In the genomic region with DNA sequence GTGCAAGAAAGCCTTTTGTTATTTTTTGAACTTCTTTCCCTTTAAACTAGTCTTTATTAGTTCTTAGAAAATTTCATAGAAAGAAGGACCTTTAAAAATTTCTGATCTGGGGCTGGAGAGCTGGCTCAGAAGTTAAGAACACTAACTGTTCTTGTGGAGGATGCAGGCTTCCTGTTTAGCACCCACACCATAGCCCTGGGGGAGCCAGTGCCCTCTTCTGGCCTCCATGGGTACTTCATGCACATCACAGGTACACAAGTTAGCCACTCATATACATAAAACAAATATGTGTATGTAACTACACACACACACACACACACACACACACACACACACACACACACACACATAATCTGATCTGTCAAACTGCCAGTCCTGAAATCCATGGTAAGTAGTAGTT, we compare ENCODE assay signal across 8 mouse cellular contexts. TPM values are rescaled to one million over a fixed set of nuclear protein-coding genes. Genes with fewer than 3 reads are reported as not detected.
DNase-seq lines count a peak whose midpoint lies in the region; ATAC-seq and TF ChIP-seq lines count a peak whose summit lies in the region.

No protein-coding gene starts in this region.

- no peak for ATAC-seq in liver, embryonic 11.5 days (replicated peaks; ENCODE audit: low FRiP score)
- ATAC-seq in megakaryocyte, adult 5-6 weeks (ENCODE audit: poor library complexity, severe bottlenecking) = peak; percentile 92

- TF ChIP-seq CTCF in cerebellum, adult 2 months (IDR thresholded peaks at IDR 0.05; ENCODE audit: borderline replicate concordance, insufficient read depth, low read depth, low read length) = peak; percentile 59; the same call in 1 of the 2 replicates
- TF ChIP-seq CTCF in liver, adult 2 months (IDR thresholded peaks at IDR 0.05; ENCODE audit: low read depth, low read length) = peak; percentile 79

- H3K4me3 ChIP-seq in cerebellum, adult 2 months (replicated peaks; ENCODE audit: insufficient read depth, low read depth, low read length) = no peak overlapping the region
- H3K4me3 ChIP-seq in liver, adult 2 months (ENCODE audit: insufficient read depth, low read depth, low read length) = no peak overlapping the region
- H3K4me3 ChIP-seq in liver, embryonic 11.5 days (ENCODE audit: low read depth, low read length) = no peak overlapping the region

- H3K4me1 ChIP-seq in cerebellum, adult 2 months (ENCODE audit: control insufficient read depth, insufficient read depth, low read length) = no peaks in the 10 kb centered on the region
- H3K4me1 ChIP-seq in liver, adult 2 months (ENCODE audit: control insufficient read depth, insufficient read depth, low read length) = no peaks in the 10 kb centered on the region
- H3K4me1 ChIP-seq in liver, embryonic 11.5 days (replicated peaks; ENCODE audit: control insufficient read depth, insufficient read depth, low read length) = no peaks in the 10 kb centered on the region

- TF ChIP-seq POLR2A in cerebellum, adult 2 months (IDR thresholded peaks at IDR 0.05; ENCODE audit: borderline replicate concordance, insufficient read depth, low read length) = no peak
- TF ChIP-seq POLR2A in liver, adult 2 months (IDR thresholded peaks at IDR 0.05; ENCODE audit: extremely low read depth, insufficient read depth, low read length) = no peak

- DNase-seq in cerebellum, adult 2 months = peak; percentile 27 to 39
- no peak for DNase-seq in cerebellum, adult 9-10 months
- DNase-seq in liver, adult 2 months (ENCODE audit: extremely low read depth, low read depth, low spot score) = peak; percentile 18
- DNase-seq in liver, embryonic 11.5 days (ENCODE audit: low spot score) = no peak
- peak; percentile 49 for DNase-seq in brain, adult 2 months (ENCODE audit: low read depth, low spot score)
- DNase-seq in heart, postnatal 4 days = peak; percentile 68
- DNase-seq in yolk sac, embryonic 10.5 days (ENCODE audit: low spot score) = no peak

- no peaks in the 10 kb centered on the region for H3K9me3 ChIP-seq in liver, embryonic 11.5 days (ENCODE audit: control insufficient read depth, low read length)

- H3K27ac ChIP-seq in cerebellum, adult 2 months (ENCODE audit: insufficient read depth, low read length) = no peak overlapping the region
- no peak overlapping the region for H3K27ac ChIP-seq in liver, adult 2 months (replicated peaks; ENCODE audit: insufficient read depth, low read depth, low read length)
- no peak overlapping the region for H3K27ac ChIP-seq in liver, embryonic 11.5 days (ENCODE audit: low read depth, low read length)

- H3K36me3 ChIP-seq in liver, adult 2 months (ENCODE audit: control insufficient read depth, insufficient read depth, low read length) = peaks cover 10% of the 10 kb centered on the region
- peaks cover 3% of the 10 kb centered on the region for H3K36me3 ChIP-seq in liver, embryonic 11.5 days (ENCODE audit: control insufficient read depth, insufficient read depth, low read length)

- no peaks in the 10 kb centered on the region for H3K27me3 ChIP-seq in cerebellum, adult 2 months (ENCODE audit: control insufficient read depth, insufficient read depth, low read length)
- H3K27me3 ChIP-seq in liver, adult 2 months (ENCODE audit: control insufficient read depth, insufficient read depth, low read length) = no peaks in the 10 kb centered on the region
- no peaks in the 10 kb centered on the region for H3K27me3 ChIP-seq in liver, embryonic 11.5 days (replicated peaks; ENCODE audit: control insufficient read depth, insufficient read depth, low read length)

- no peak overlapping the region for H3K9ac ChIP-seq in liver, adult 2 months (ENCODE audit: low read depth, low read length)
- H3K9ac ChIP-seq in liver, embryonic 11.5 days (ENCODE audit: low read depth, low read length) = no peak overlapping the region

- H3K79me2 ChIP-seq in liver, adult 2 months (ENCODE audit: control insufficient read depth, insufficient read depth, low read length) = no peaks in the 10 kb centered on the region

- no peak overlapping the region for H3K4me2 ChIP-seq in liver, embryonic 11.5 days

RNA-seq across cellular contexts. Expression of gene Syt16, which starts 7.9 kb away (rescaled TPM):
- polyA plus RNA-seq in cerebellum, adult 2 months (2012; rRNA removed) = 5.5 TPM in 2 replicates
- total RNA-seq in liver, adult 2 months (2014; rRNA removed) = 0.07 TPM in 1 of 2 replicates, not detected in the other
- polyA plus RNA-seq in liver, adult 2 months (2012; rRNA removed) = not detected in 2 replicates
- 0.27 and 0.53 TPM in 2 replicates for polyA plus RNA-seq in liver, embryonic 11.5 days (2014; fragmentation: Nextera tagmentation; extraction: Ambion mirVana)
- under 1 TPM in 1 of 2 experiments, not detected in 1; 0.05 TPM for total RNA-seq in heart, postnatal 4 days (2021)
- total RNA-seq in megakaryocyte, adult 5-6 weeks (2015) = not detected in 2 replicates
- total RNA-seq in megakaryocyte, adult 5-6 weeks (2017) = not detected in 2 replicates

RNA-seq across cellular contexts. Expression of gene Snapc1, which starts 25.3 kb away (rescaled TPM):
- 33.4 and 35.2 TPM in 2 replicates for polyA plus RNA-seq in cerebellum, adult 2 months (2012; rRNA removed)
- 3.0 and 4.4 TPM in 2 replicates for total RNA-seq in liver, adult 2 months (2014; rRNA removed)
- polyA plus RNA-seq in liver, adult 2 months (2012; rRNA removed) = 5.4 and 6.0 TPM in 2 replicates
- polyA plus RNA-seq in liver, embryonic 11.5 days (2014; fragmentation: Nextera tagmentation; extraction: Ambion mirVana) = 13.6 and 15.1 TPM in 2 replicates
- 10 to 100 TPM; 10.7 to 11.2 TPM for total RNA-seq in heart, postnatal 4 days (2021)
- total RNA-seq in megakaryocyte, adult 5-6 weeks (2015) = 5.9 and 7.3 TPM in 2 replicates
- total RNA-seq in megakaryocyte, adult 5-6 weeks (2017) = 10.1 and 23.8 TPM in 2 replicates

RNA-seq across cellular contexts. Expression of gene Gm49321, which starts 52.1 kb away (rescaled TPM):
- not detected in 2 replicates for polyA plus RNA-seq in cerebellum, adult 2 months (2012; rRNA removed)
- not detected in 2 replicates for total RNA-seq in liver, adult 2 months (2014; rRNA removed)
- not detected in 2 replicates for polyA plus RNA-seq in liver, adult 2 months (2012; rRNA removed)
- polyA plus RNA-seq in liver, embryonic 11.5 days (2014; fragmentation: Nextera tagmentation; extraction: Ambion mirVana) = 6.6 and 9.7 TPM in 2 replicates
- total RNA-seq in heart, postnatal 4 days (2021) = 1 to 10 TPM; 7.1 to 7.6 TPM
- total RNA-seq in megakaryocyte, adult 5-6 weeks (2015) = 1.2 and 3.2 TPM in 2 replicates
- total RNA-seq in megakaryocyte, adult 5-6 weeks (2017) = not detected in 2 replicates

Comparison
In these comparisons a context has a peak if more than half of its experiments do, and no peak if none do; other contexts are left out.
1. DNase-seq: peak in cerebellum, adult 2 months (2 of 2), liver, adult 2 months (single experiment), brain, adult 2 months (single experiment) and heart, postnatal 4 days (single experiment); none in cerebellum, adult 9-10 months (single experiment), liver, embryonic 11.5 days (single experiment) and yolk sac, embryonic 10.5 days (single experiment).